Mouse (Mus musculus): Measurements from ENCODE around the gene Prpf38b. TPM values are rescaled to one million over a fixed set of nuclear protein-coding genes. Genes with fewer than 3 reads are reported as not detected.

Gene Prpf38b
- polyA plus RNA-seq (2014; fragmentation: Illumina TruSeq; extraction: RNeasy Lipid Tissue Mini Kit (QIAGEN cat#74804); ENCODE audit: low read depth, low replicate concordance): 69.4 TPM

DNA sequence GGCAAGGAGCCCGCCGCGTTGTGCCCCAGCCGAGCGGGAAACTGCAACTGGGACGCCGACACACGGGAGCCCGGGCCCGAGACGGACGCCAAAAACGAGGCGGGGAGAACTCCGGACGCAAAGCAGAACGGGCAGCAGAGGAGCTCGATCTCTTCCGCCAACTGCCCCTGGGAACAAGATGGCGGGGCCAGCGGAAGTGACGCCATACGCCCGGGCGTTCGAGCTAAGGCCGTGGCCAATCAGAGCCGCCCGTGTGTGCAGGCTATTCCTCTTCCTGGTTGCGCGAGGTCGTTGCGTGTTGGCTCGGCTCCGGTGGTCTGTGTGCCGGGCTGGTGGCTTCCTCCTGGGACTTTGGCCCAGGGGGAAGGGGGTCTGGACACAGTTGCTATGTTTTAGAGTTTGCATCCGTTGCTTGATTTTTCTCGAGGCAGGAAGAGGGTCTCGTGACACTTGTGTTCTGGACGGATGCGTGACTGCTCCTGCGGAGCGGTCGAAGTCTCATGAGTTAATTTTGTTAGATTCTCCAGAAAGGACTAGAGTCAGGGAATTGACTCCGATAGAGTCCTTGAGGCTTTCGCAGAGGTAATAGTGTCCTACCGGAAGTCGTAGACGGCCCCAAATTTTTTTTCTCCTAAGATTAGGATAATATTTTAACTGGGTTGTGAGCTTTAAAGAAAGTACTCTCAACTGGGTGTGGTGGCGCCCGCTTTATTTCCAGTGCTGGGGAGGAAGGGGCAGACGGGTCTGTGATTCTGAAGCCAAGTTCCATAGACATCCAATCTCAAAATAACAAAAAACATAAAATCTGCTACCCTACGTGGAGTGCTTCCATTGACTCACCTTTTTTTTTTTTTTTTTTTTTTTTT is at the start of gene Prpf38b:
Gene Prpf38b (minus strand): TSS at position 180 of the 866 bp plus-strand sequence.

DNA sequence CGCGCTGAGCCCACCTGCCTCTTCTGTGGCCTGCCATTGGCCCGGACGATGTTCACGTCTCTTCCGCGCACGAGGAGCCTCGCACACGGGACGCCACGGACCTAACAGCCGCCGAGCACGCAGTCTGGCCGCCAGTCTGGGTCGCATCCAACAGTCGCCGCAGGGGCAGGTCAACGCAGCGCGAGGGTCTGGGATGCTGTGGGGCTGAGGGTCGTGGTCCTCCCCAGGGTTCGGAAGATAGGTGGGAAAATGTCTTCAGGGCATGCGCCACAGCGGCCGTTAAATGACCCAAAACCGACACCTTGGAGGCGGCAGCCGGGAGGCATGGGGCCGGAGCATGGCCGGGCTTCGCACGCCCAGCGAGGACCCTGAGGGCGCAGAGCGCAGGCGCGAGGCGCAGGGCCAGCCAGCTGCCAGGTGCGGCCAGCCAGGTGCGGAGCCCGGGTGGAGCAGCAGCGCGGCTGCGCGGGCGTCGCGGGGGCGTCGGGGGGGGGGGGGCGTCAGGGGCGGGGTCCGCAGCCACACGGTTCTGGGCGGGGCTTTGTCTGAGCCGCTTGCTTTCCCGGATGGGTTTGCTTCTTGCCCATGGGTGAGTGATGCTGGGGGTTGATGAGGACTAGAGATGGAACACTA is 28.6 kb upstream of the Prpf38b start, which contains the start of gene Gm9857:
Gene Gm9857 (minus strand): TSS at position 445 of the 633 bp plus-strand sequence.

DNA sequence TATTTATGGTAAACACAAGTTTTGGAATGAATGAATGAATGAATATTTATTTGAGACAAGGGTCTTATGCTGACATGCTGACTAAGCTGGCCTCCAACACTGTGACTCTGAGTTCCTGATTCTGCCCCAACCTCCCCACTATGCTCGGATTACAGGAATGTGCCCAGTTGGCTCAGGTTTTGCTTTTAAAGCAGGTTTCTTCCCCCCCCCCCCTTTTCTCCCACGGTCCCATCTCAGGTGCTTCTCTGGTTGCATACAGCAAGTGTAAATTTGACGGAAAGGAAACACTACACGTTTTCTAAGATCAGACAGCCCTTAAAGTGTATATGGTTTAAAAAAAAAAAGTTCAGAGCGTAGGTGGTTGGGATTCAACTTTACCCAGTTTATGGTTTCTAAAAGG is 28.0 kb upstream of the Prpf38b start, which contains the start of gene Henmt1:
Gene Henmt1 (plus strand): TSS at position 301 of the 400 bp plus-strand sequence.

GRCm38 (mm10) chr3:108889908-108890307 is 21.6 kb downstream of the Prpf38b start, which contains the start of gene Fndc7:
Fndc7 (minus strand) TSS chr3:108890008.

Other genes starting within 250 kb of the Prpf38b start
- gene Gpsm2, start 189.4 kb downstream of the Prpf38b start, polyA plus RNA-seq (2014; fragmentation: Illumina TruSeq; extraction: RNeasy Lipid Tissue Mini Kit (QIAGEN cat#74804); ENCODE audit: low read depth, low replicate concordance): 6.8 TPM
- not detected for gene Aknad1, start 172.1 kb downstream of the Prpf38b start, polyA plus RNA-seq (2014; fragmentation: Illumina TruSeq; extraction: RNeasy Lipid Tissue Mini Kit (QIAGEN cat#74804); ENCODE audit: low read depth, low replicate concordance)
- 51.0 TPM for gene Stxbp3, start 71.2 kb downstream of the Prpf38b start, polyA plus RNA-seq (2014; fragmentation: Illumina TruSeq; extraction: RNeasy Lipid Tissue Mini Kit (QIAGEN cat#74804); ENCODE audit: low read depth, low replicate concordance)
- gene Fndc7, start 21.7 kb downstream of the Prpf38b start, polyA plus RNA-seq (2014; fragmentation: Illumina TruSeq; extraction: RNeasy Lipid Tissue Mini Kit (QIAGEN cat#74804); ENCODE audit: low read depth, low replicate concordance): not detected
- gene Henmt1, start 28.1 kb upstream of the Prpf38b start, polyA plus RNA-seq (2014; fragmentation: Illumina TruSeq; extraction: RNeasy Lipid Tissue Mini Kit (QIAGEN cat#74804); ENCODE audit: low read depth, low replicate concordance): not detected
- gene Gm9857, start 28.7 kb upstream of the Prpf38b start, polyA plus RNA-seq (2014; fragmentation: Illumina TruSeq; extraction: RNeasy Lipid Tissue Mini Kit (QIAGEN cat#74804); ENCODE audit: low read depth, low replicate concordance): not detected
- gene Fam102b, start 115.9 kb upstream of the Prpf38b start, polyA plus RNA-seq (2014; fragmentation: Illumina TruSeq; extraction: RNeasy Lipid Tissue Mini Kit (QIAGEN cat#74804); ENCODE audit: low read depth, low replicate concordance): 1.5 TPM
- not detected for gene Slc25a54, start 168.7 kb upstream of the Prpf38b start, polyA plus RNA-seq (2014; fragmentation: Illumina TruSeq; extraction: RNeasy Lipid Tissue Mini Kit (QIAGEN cat#74804); ENCODE audit: low read depth, low replicate concordance)
- gene Slc25a24, start 211.4 kb upstream of the Prpf38b start, polyA plus RNA-seq (2014; fragmentation: Illumina TruSeq; extraction: RNeasy Lipid Tissue Mini Kit (QIAGEN cat#74804); ENCODE audit: low read depth, low replicate concordance): 2.3 TPM